Mouse (Mus musculus): ENCODE measurements around the gene Abi3bp.

Gene Abi3bp

GRCm38 (mm10) chr16:56477677-56478574, at the start of gene Abi3bp:
Abi3bp (plus strand) TSS chr16:56477878.
- peak in 1 of 2 experiments; percentile 43 for DNase-seq (ENCODE audit: low spot score in 2 of 2)

- DNase-seq (ENCODE audit: low spot score in 2 of 2), result no peak
Observed at GRCm38 (mm10) chr16:56435293-56436185, 42.1 kb upstream of the Abi3bp start.

GRCm38 (mm10) chr16:56440243-56440642, 37.4 kb upstream of the Abi3bp start:
- no peak for DNase-seq (ENCODE audit: low spot score in 2 of 2)

GRCm38 (mm10) chr16:56441113-56441512, 36.6 kb upstream of the Abi3bp start:
- DNase-seq (ENCODE audit: low spot score in 2 of 2), result no peak

GRCm38 (mm10) chr16:56441658-56442344, 35.9 kb upstream of the Abi3bp start:
- DNase-seq (ENCODE audit: low spot score in 2 of 2), result no peak

GRCm38 (mm10) chr16:56451482-56451881, 26.2 kb upstream of the Abi3bp start:
- no peak for DNase-seq (ENCODE audit: low spot score in 2 of 2)

GRCm38 (mm10) chr16:56451923-56452322, 25.8 kb upstream of the Abi3bp start:
- DNase-seq (ENCODE audit: low spot score in 2 of 2), result no peak

- no peak for DNase-seq (ENCODE audit: low spot score in 2 of 2)
Observed at GRCm38 (mm10) chr16:56458052-56458754, 19.5 kb upstream of the Abi3bp start.

- no peak for DNase-seq (ENCODE audit: low spot score in 2 of 2)
Observed at GRCm38 (mm10) chr16:56473160-56473559, 4.5 kb upstream of the Abi3bp start.

GRCm38 (mm10) chr16:56475676-56476075, 2.0 kb upstream of the Abi3bp start:
- DNase-seq (ENCODE audit: low spot score in 2 of 2), result no peak

GRCm38 (mm10) chr16:56478575-56479191, 1.0 kb downstream of the Abi3bp start:
- no peak for DNase-seq (ENCODE audit: low spot score in 2 of 2)

- no peak for DNase-seq (ENCODE audit: low spot score in 2 of 2)
Observed at GRCm38 (mm10) chr16:56483466-56483865, 5.8 kb downstream of the Abi3bp start.

GRCm38 (mm10) chr16:56486461-56486860, 8.8 kb downstream of the Abi3bp start:
- DNase-seq (ENCODE audit: low spot score in 2 of 2), result peak in 1 of 2 experiments; percentile 42

GRCm38 (mm10) chr16:56490861-56491260, 13.2 kb downstream of the Abi3bp start:
- no peak for DNase-seq (ENCODE audit: low spot score in 2 of 2)

GRCm38 (mm10) chr16:56495266-56495665, 17.6 kb downstream of the Abi3bp start:
- no peak for DNase-seq (ENCODE audit: low spot score in 2 of 2)

- DNase-seq (ENCODE audit: low spot score in 2 of 2), result no peak
Observed at GRCm38 (mm10) chr16:56496743-56497142, 19.1 kb downstream of the Abi3bp start.

GRCm38 (mm10) chr16:56498680-56499079, 21.0 kb downstream of the Abi3bp start:
- no peak for DNase-seq (ENCODE audit: low spot score in 2 of 2)

GRCm38 (mm10) chr16:56500441-56500840, 22.8 kb downstream of the Abi3bp start:
- no peak for DNase-seq (ENCODE audit: low spot score in 2 of 2)

GRCm38 (mm10) chr16:56501101-56501500, 23.4 kb downstream of the Abi3bp start:
- DNase-seq (ENCODE audit: low spot score in 2 of 2), result no peak

GRCm38 (mm10) chr16:56501513-56501912, 23.8 kb downstream of the Abi3bp start:
- no peak for DNase-seq (ENCODE audit: low spot score in 2 of 2)

- DNase-seq (ENCODE audit: low spot score in 2 of 2), result no peak
Observed at GRCm38 (mm10) chr16:56502134-56502533, 24.5 kb downstream of the Abi3bp start.
